Mouse (Mus musculus) ES-Bruce4 (cell line): ENCODE data around the gene Thtpa.

ENCODE experiments used
- CTCF ChIP-seq: IDR thresholded peaks from one replicate; pipeline ENCODE4 v1.8.1; 2011; ENCODE audit warnings: low read depth, low read length
- EP300 ChIP-seq: IDR thresholded peaks from 2 replicates; pipeline ENCODE4 v1.6.1; 2011; ENCODE audit warnings: low read depth, low read length; ENCODE audit not compliant: insufficient read depth

- no peak for TF ChIP-seq EP300
- no peak for TF ChIP-seq CTCF
Observed at GRCm38 (mm10) chr14:55146324-55146723, 51.7 kb downstream of the Thtpa start.
